Mouse (Mus musculus): ENCODE measurements at regions not wholly inside any gene's neighbourhood (a gene's known extent, or its start where the extent isn't known, plus 50 kb on each side); places are given as distances from the start of the nearest gene placed in this dataset.

DNA sequence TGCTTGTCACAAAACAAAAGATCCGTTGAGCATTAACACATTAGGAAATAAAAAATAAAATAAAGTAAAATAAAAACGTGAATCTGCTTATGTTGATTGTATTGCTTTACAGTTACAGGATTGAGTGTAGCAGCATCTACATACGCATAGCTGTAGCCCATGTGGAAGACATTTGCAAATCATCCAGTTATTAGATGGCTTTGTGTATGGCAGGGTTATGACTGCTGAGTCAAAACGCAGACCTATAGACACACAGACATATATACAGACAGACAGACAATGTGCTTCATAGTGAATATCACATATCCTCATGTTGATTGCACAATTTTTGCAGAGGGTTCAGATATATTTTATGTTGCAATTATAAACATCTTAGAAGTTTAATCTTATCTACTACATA, 64.5 kb downstream of the Gm11146 start:
- no peak for DNase-seq (ENCODE audit: low spot score)

- DNase-seq (ENCODE audit: low spot score): no peak
These were observed 65.1 kb downstream of the Gm11146 start for GRCm38 (mm10) chr16:77536746-77537145.

DNA sequence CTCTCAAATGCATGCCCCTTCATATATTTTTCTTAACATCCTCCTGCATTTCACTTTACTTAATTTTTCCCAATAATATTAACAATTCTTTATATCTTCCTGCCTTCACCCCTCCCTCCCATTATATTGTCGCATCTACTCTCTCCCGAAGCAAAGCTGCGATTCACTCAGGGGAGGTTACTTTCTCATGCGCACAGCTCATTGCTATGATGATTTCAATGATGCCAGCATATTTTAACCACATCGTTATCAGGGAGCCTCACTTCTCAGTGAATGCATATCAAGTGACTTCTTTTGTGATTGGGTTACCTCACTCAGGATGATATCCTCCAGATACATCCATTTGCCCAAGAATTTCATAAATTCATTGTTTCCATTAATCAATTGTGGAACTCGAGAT, 65.6 kb downstream of the Gm11146 start:
- DNase-seq (ENCODE audit: low spot score): no peak

DNA sequence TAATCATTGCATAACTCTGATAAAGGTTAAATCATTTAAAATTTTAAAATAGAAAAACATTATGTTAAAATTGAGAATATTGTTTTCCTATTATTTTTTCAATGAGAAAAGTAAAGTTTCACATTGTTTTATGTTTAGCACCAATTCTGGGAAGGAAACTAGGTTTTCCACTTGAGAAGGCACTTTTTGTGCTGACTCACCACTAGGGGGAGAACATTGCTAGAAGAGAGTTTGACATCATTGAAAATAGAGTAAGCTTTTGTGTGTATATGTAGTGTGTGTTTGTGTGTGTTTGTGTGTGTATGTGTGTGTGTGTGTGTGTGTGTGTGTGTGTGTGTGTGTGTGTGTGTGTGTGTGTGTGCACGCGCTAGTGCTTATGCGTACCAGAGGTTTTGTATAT, 66.9 kb downstream of the Gm11146 start:
- peak; percentile 60 for DNase-seq (ENCODE audit: low spot score)

GRCm38 (mm10) chr16:77531596-77531995, 70.3 kb downstream of the Gm11146 start:
- no peak for DNase-seq (ENCODE audit: low spot score)

GRCm38 (mm10) chr16:77527951-77528350, 73.9 kb downstream of the Gm11146 start:
- no peak for DNase-seq (ENCODE audit: low spot score)

- DNase-seq (ENCODE audit: low spot score): no peak
These were observed 87.3 kb downstream of the Gm11146 start for GRCm38 (mm10) chr16:77514606-77515005.

DNA sequence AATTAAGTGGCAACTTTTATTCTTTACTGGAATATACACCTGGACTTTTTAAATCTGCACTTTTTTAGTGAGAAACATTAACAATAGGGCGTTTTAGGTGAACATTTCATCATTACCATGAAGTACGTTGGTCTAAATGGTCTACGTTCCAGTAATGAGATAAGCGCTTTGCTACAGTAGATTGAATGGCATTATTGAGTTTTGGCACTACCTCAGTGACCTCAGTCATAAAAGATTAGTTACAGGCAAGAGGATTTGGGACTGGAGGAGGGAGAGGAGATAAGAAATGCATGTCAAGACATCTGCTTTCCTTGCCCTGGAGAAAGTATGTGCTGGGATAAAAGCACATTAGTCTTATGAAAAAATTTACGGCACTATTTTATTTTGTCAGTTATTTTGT, 98.3 kb downstream of the Gm11146 start:
- peak; percentile 21 for DNase-seq (ENCODE audit: low spot score)

DNA sequence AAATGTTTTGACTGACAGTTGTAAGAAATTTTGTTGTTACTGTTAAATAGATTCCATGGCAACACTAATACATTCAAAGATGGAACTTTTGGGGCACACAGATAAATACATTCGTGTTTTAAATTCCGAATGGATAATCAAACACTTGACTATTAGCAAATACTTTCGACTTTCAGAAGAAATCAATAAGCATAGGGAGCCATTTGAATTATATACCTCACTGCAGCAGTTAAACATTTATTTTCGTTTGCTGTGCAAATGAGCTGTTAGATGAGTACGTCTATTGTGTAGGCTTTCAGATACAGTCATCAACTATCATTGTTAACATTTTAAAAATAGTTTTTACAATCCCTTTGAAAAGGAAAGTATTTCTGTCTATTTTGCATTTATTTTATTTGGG, 99.0 kb downstream of the Gm11146 start:
- no peak for DNase-seq (ENCODE audit: low spot score)

- peak; percentile 34 for DNase-seq (ENCODE audit: low spot score)
These were observed 99.9 kb downstream of the Gm11146 start for GRCm38 (mm10) chr16:77502026-77502425.

- DNase-seq (ENCODE audit: low spot score): peak; percentile 79
These were observed 100.9 kb downstream of the Gm11146 start for GRCm38 (mm10) chr16:77500981-77501380.

GRCm38 (mm10) chr16:77500413-77500812, 101.5 kb downstream of the Gm11146 start:
- peak; percentile 74 for DNase-seq (ENCODE audit: low spot score)

DNA sequence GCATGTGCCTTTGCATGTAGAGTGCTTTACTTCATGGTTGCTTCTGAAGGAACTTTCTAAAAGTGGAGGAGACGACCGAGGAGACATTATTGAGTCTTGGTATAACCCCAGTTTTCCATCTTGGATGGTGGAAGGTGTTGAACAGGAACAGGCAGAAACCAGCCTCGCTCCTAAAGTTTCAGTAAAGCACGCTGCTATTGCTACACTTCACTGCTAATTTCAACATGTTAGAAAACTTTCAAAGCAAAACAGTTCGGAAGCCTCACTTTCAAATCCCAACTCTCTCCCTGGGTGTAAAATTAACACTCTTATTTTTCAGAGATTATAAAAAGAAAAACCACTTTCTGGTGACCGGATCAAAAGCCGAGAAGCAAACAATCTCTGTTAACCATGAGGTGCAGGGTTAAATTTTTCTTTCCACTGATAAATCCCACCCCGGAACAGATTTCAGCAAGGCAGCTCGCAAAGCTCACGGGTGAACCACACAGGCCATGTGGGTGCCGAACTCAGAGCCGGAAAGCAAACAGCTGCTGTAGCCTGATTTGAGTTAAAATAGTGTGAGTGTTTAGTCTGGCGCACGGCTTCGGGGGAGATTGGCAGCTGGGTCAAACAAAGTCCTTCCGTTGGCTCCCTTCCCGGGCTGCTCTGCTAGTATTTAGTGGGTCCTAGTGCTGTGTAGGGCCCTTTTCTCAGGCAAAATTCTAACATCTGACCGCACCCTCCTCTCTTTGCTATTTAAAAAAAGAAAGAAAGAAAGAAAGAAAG, 102.2 kb downstream of the Gm11146 start:
- peak; percentile 94 for DNase-seq (ENCODE audit: low spot score)

GRCm38 (mm10) chr16:77495310-77495709, 106.6 kb downstream of the Gm11146 start:
- no peak for DNase-seq (ENCODE audit: low spot score)

- DNase-seq (ENCODE audit: low spot score): no peak
These were observed 107.9 kb downstream of the Gm11146 start for GRCm38 (mm10) chr16:77494042-77494441.

DNA sequence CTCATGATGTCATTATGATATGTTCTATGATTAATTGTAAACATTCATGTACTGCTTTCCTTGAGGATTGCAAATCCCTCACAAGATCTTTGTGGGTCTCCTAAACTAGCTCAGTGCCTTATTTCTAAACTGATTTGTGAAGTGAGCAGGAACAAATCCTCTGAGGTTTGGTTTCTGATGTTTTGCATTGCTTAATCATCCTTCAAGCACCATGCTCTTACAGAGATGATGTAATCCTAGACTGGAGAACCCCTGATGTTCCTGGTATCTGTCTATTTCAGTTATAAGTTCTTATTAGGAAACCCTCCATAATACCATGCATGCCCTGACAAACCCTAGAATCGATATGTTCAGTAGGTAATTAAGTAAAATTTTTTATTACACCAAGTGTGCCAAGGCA, 113.7 kb downstream of the Gm11146 start:
- DNase-seq (ENCODE audit: low spot score): no peak

GRCm38 (mm10) chr16:77479812-77480211, 122.1 kb downstream of the Gm11146 start:
- no peak for DNase-seq (ENCODE audit: low spot score)

GRCm38 (mm10) chr16:77471868-77472267, 130.0 kb downstream of the Gm11146 start:
- DNase-seq (ENCODE audit: low spot score): no peak

DNA sequence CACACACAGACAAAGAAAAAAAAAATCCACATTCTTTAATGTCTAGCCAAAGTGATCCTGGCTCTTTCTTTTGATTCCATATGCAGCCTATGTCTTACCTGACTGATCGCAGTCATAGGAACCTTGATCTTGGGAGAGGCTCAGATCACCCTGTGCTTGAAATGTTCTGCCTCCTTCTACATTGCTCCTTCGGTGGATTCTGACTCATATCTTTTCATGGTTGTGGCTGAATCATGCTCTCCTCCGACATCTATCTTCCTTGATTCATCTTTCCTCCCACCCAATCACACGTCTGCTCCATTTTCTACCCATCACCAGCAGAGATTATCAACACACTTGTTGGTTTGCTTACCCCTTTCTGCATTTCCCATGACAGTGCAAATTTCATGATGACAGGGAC, 132.0 kb downstream of the Gm11146 start:
- DNase-seq (ENCODE audit: low spot score): no peak

GRCm38 (mm10) chr16:77469328-77469875, 132.5 kb downstream of the Gm11146 start:
- no peak for DNase-seq (ENCODE audit: low spot score)

GRCm38 (mm10) chr16:77467216-77467615, 134.7 kb downstream of the Gm11146 start:
- no peak for DNase-seq (ENCODE audit: low spot score)

DNA sequence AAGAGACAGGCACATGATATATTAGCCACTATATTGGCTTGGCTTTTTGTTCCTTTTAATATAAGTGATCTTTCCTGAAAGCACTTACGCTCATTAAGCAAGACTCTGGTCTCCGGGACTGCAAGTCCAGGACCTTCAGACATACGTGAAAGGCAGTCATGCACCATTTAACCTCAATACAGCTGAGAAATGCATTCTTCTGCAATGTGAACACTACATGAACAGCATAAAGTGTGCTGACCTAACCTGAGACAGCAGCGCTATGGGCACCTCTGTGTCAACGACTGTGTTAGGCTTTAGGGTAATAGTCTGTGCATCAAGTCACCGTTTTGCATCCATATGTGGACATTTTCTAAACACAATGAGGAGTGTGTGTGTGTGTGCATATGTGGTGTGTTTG, 137.3 kb downstream of the Gm11146 start:
- no peak for DNase-seq (ENCODE audit: low spot score)

- no peak for DNase-seq (ENCODE audit: low spot score)
These were observed 140.0 kb downstream of the Gm11146 start for GRCm38 (mm10) chr16:77461922-77462321.

DNA sequence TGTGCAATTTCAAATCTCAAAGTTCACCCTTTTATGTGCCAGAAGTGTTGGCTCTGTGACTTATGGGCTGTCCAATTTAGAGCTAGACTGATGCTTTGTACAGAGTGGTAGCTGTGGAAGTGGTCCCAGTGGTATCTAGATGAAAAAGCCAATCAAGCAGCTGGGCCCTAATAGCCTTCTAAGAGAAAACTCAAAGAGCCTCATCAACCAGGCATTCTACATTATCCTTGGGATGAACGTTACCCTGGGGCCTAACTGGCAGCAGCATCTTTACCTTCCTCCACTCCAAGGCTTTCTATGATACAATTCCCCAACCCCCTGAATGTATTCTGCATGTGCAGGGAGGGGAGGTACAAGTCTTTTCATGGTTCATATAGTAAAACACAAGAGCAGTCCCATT, 140.4 kb downstream of the Gm11146 start:
- DNase-seq (ENCODE audit: low spot score): no peak

Measured in adipocyte (in vitro differentiated cells).